ENCODE assay signal across 17 mouse cellular contexts in the genomic region with DNA sequence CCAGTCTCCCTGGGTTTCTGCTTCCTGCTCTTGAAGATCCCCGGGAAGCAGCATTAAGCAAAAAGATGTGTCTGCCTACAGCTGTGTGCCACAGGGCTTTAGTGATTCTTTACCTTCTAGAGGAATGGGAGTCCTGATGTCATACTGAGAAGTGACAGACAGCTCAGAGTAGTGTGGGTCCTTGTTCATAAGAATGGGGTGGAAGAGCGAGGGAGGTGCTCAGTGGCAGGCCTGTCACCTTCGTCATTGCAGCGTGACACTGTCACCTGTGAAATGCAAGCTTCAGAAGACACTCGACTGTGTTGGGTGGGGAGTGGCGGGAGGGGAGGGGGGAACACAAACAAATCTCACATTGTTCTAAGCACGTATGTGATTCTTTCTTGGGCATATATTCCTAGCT. TPM values are rescaled to one million over a fixed set of nuclear protein-coding genes. Genes with fewer than 3 reads are reported as not detected.
A peak's percentile ranks its signal among the peaks of the same experiment; 100 is the strongest.
DNase-seq lines count a peak whose midpoint lies in the region; ATAC-seq and TF ChIP-seq lines count a peak whose summit lies in the region.
"Had no signal": no experiment of that assay in that cellular context is flagged by ENCODE, and none has a peak within 500 bp of the region (broad histone marks: within the 10 kb centered on the region; RNA-seq: fewer than 3 reads in every experiment).

No protein-coding gene starts in this region.

- TF ChIP-seq CTCF in forebrain, postnatal 0 days (IDR thresholded peaks at IDR 0.05; ENCODE audit: low read depth) = no peak

- 75% methylated on average over 7 of the region's 7 CpGs for WGBS in forebrain, embryonic 15.5 days
- WGBS in forebrain, embryonic 10.5 days = 83% methylated on average over 7 of the region's 7 CpGs
- WGBS in forebrain, postnatal 0 days = 74% methylated on average over 7 of the region's 7 CpGs
- WGBS in forebrain, embryonic 11.5 days = 85% methylated on average over 7 of the region's 7 CpGs

- H3K27ac ChIP-seq in forebrain, embryonic 15.5 days (replicated peaks) = no peak overlapping the region
- no peak overlapping the region for H3K27ac ChIP-seq in forebrain, embryonic 10.5 days
- no peak overlapping the region for H3K27ac ChIP-seq in forebrain, postnatal 0 days (ENCODE audit: low read depth, low read length)
- no peak overlapping the region for H3K27ac ChIP-seq in forebrain, embryonic 11.5 days (ENCODE audit: low read depth, low read length)
- H3K27ac ChIP-seq: embryonic facial prominence, embryonic 13.5 days; embryonic facial prominence, embryonic 15.5 days had no signal

- 0 out of 2 replicates have a peak, but pooled peaks have one; percentile 43 for ATAC-seq in forebrain, embryonic 15.5 days (replicated peaks)
- peak; percentile 65; the same call in 1 of the 2 replicates for ATAC-seq in forebrain, postnatal 0 days
- no peak for ATAC-seq in forebrain, embryonic 11.5 days (replicated peaks; ENCODE audit: low FRiP score)

- no peak overlapping the region for H3K4me2 ChIP-seq in forebrain, embryonic 15.5 days (replicated peaks)
- H3K4me2 ChIP-seq in forebrain, postnatal 0 days (ENCODE audit: low read depth) = no peak overlapping the region
- H3K4me2 ChIP-seq in forebrain, embryonic 11.5 days (ENCODE audit: low read depth, low read length, severe bottlenecking) = no peak overlapping the region
- H3K4me2 ChIP-seq: embryonic facial prominence, embryonic 13.5 days; embryonic facial prominence, embryonic 15.5 days had no signal

- no peaks in the 10 kb centered on the region for H3K9me3 ChIP-seq in forebrain, embryonic 15.5 days
- no peaks in the 10 kb centered on the region for H3K9me3 ChIP-seq in forebrain, embryonic 10.5 days
- no peaks in the 10 kb centered on the region for H3K9me3 ChIP-seq in forebrain, postnatal 0 days (ENCODE audit: low read length)
- H3K9me3 ChIP-seq in forebrain, embryonic 11.5 days (ENCODE audit: control insufficient read depth, low read length) = no peaks in the 10 kb centered on the region
- H3K9me3 ChIP-seq: embryonic facial prominence, embryonic 13.5 days; embryonic facial prominence, embryonic 15.5 days had no signal

- H3K9ac ChIP-seq in forebrain, embryonic 15.5 days (replicated peaks) = no peak overlapping the region
- H3K9ac ChIP-seq in forebrain, postnatal 0 days = no peak overlapping the region
- H3K9ac ChIP-seq in forebrain, embryonic 11.5 days (ENCODE audit: low read length) = no peak overlapping the region
- H3K9ac ChIP-seq: embryonic facial prominence, embryonic 13.5 days; embryonic facial prominence, embryonic 15.5 days had no signal

- no peaks in the 10 kb centered on the region for H3K27me3 ChIP-seq in forebrain, embryonic 15.5 days
- no peaks in the 10 kb centered on the region for H3K27me3 ChIP-seq in forebrain, embryonic 10.5 days (ENCODE audit: poor library complexity, severe bottlenecking)
- no peaks in the 10 kb centered on the region for H3K27me3 ChIP-seq in forebrain, postnatal 0 days (ENCODE audit: insufficient read depth, low read length)
- H3K27me3 ChIP-seq in forebrain, embryonic 11.5 days (ENCODE audit: control insufficient read depth, insufficient read depth, low read length) = no peaks in the 10 kb centered on the region
- H3K27me3 ChIP-seq: embryonic facial prominence, embryonic 15.5 days had no signal

- no peak for DNase-seq in forebrain, embryonic 10.5 days (ENCODE audit: extremely low spot score, low spot score)
- DNase-seq in forebrain, postnatal 0 days = no peak
- DNase-seq in forebrain, embryonic 11.5 days (ENCODE audit: low spot score) = no peak
- DNase-seq: adrenal gland, adult 2 months; adrenal gland, postnatal 10 days; adrenal gland, postnatal 25 days; cerebellum, adult 11 months; cerebellum, adult 18-20 months; cerebellum, adult 8-10 months; cerebellum, adult 9-11 months; cerebellum, postnatal 14 days; cerebellum, postnatal 36 days; embryo, embryonic 11 days had no signal

- peaks cover 19% of the 10 kb centered on the region for H3K4me1 ChIP-seq in forebrain, embryonic 15.5 days
- peaks cover 24% of the 10 kb centered on the region for H3K4me1 ChIP-seq in forebrain, embryonic 10.5 days
- H3K4me1 ChIP-seq in forebrain, postnatal 0 days (ENCODE audit: insufficient read depth) = 0 out of 2 replicates have a peak, but pooled peaks cover 4% of the 10 kb centered on the region
- no peaks in the 10 kb centered on the region for H3K4me1 ChIP-seq in forebrain, embryonic 11.5 days (replicated peaks; ENCODE audit: control insufficient read depth, insufficient read depth, low read length)

- H3K4me3 ChIP-seq in forebrain, embryonic 15.5 days = no peak overlapping the region
- no peak overlapping the region for H3K4me3 ChIP-seq in forebrain, embryonic 10.5 days
- H3K4me3 ChIP-seq in forebrain, postnatal 0 days (ENCODE audit: low read depth, low read length) = no peak overlapping the region
- no peak overlapping the region for H3K4me3 ChIP-seq in forebrain, embryonic 11.5 days (ENCODE audit: low read depth, low read length)
- H3K4me3 ChIP-seq: embryonic facial prominence, embryonic 13.5 days; embryonic facial prominence, embryonic 15.5 days; erythroblast, embryonic 14.5 days had no signal

- H3K36me3 ChIP-seq in forebrain, embryonic 15.5 days = no peaks in the 10 kb centered on the region
- H3K36me3 ChIP-seq in forebrain, embryonic 10.5 days (replicated peaks) = peaks cover 22% of the 10 kb centered on the region
- no peaks in the 10 kb centered on the region for H3K36me3 ChIP-seq in forebrain, postnatal 0 days (ENCODE audit: insufficient read depth)
- no peaks in the 10 kb centered on the region for H3K36me3 ChIP-seq in forebrain, embryonic 11.5 days (ENCODE audit: control insufficient read depth, insufficient read depth, low read length)
- H3K36me3 ChIP-seq: embryonic facial prominence, embryonic 13.5 days; embryonic facial prominence, embryonic 15.5 days had no signal

RNA-seq across cellular contexts. Expression of gene Syne2, which starts 23.2 kb away (rescaled TPM):
- polyA plus RNA-seq in forebrain, embryonic 15.5 days (2015; fragmentation: Nextera tagmentation; extraction: Ambion mirVana) = 116 and 117 TPM in 2 replicates
- polyA plus RNA-seq in forebrain, embryonic 10.5 days (2016; fragmentation: Nextera tagmentation; extraction: Ambion mirVana) = 95.5 and 108 TPM in 2 replicates
- total RNA-seq in forebrain, postnatal 0 days (2014; rRNA removed) = 56.2 and 63.5 TPM in 2 replicates
- polyA plus RNA-seq in forebrain, postnatal 0 days (2015; fragmentation: Nextera tagmentation; extraction: Ambion mirVana) = 21.0 and 27.0 TPM in 2 replicates
- 117 and 127 TPM in 2 replicates for polyA plus RNA-seq in forebrain, embryonic 11.5 days (2014; fragmentation: Nextera tagmentation; extraction: Ambion mirVana)
- polyA plus RNA-seq: erythroblast, embryonic 14.5 days had no signal
